Mouse (Mus musculus) stomach, postnatal 0 days (tissue): ENCODE measurements around the gene Celf5. TPM values are rescaled to one million over a fixed set of nuclear protein-coding genes. Genes with fewer than 3 reads are reported as not detected.

Source experiments
- ATAC-seq: fragments of 200-750 bp; cut with Nextera tagmentation; 2 replicates; pipeline ENCODE4 v1.8.0; 2017; ENCODE audit not compliant: low FRiP score, low TSS enrichment
- DNase-seq: peaks from one replicate; pipeline ENCODE4 v3.0.0-alpha.2; 2016; ENCODE audit warnings: low spot score
- H3K27ac ChIP-seq: fragments of 300-500 bp; sonication (generic); replicated peaks from 2 replicates; pipeline ENCODE4 v1.5.1; 2014; ENCODE audit warnings: mild to moderate bottlenecking, control low read depth
- H3K27me3 ChIP-seq: fragments of 300-500 bp; sonication (generic); 2 replicates; pipeline ENCODE4 v1.6.1; 2014; ENCODE audit warnings: low read length; ENCODE audit not compliant: control insufficient read depth, insufficient read depth
- H3K36me3 ChIP-seq: fragments of 300-500 bp; sonication (generic); 2 replicates; pipeline ENCODE4 v1.6.1; 2014; ENCODE audit warnings: low read length, mixed read lengths; ENCODE audit not compliant: control insufficient read depth, insufficient read depth
- H3K4me1 ChIP-seq: fragments of 300-500 bp; sonication (generic); replicated peaks from 2 replicates; pipeline ENCODE4 v1.6.1; 2014; ENCODE audit warnings: antibody characterized with exemption; ENCODE audit not compliant: control insufficient read depth, insufficient read depth
- H3K4me2 ChIP-seq: fragments of 300-500 bp; sonication (generic); replicated peaks from 2 replicates; pipeline ENCODE4 v1.6.1; 2014; ENCODE audit warnings: low read depth, mild to moderate bottlenecking, control low read depth, moderate library complexity
- H3K4me3 ChIP-seq: fragments of 300-500 bp; sonication (generic); 2 replicates; pipeline ENCODE4 v1.5.1; 2014; ENCODE audit warnings: low read depth, low read length, control low read depth
- H3K9ac ChIP-seq: fragments of 300-500 bp; sonication (generic); 2 replicates; pipeline ENCODE4 v1.6.1; 2014; ENCODE audit warnings: mild to moderate bottlenecking, low read length, control low read depth, mixed read lengths
- H3K9me3 ChIP-seq: fragments of 300-500 bp; sonication (generic); 2 replicates; pipeline ENCODE4 v1.6.1; 2016; ENCODE audit warnings: low read length; ENCODE audit not compliant: control insufficient read depth
- CTCF ChIP-seq: IDR thresholded peaks from 2 replicates; pipeline ENCODE4 v1.5.1; 2016; ENCODE audit warnings: antibody characterized with exemption, low read depth, mild to moderate bottlenecking, moderate library complexity
- EP300 ChIP-seq: optimal IDR thresholded peaks from 2 replicates; pipeline ENCODE3; 2016; ENCODE audit warnings: antibody characterized with exemption
- WGBS: fragments of 180-500 bp; shearing (Covaris S2); extraction: QIAGEN DNeasy Blood & Tissue Kit; methylation state at CpG from one replicate; pipeline ENCODE4 v1.1.7; 2014; 5-methylcytosine and 5-hydroxymethylcytosine counted together
- polyA plus RNA-seq: library from polyadenylated mRNA; unstranded; fragments of >200 nt; fragmentation: Nextera tagmentation; extraction: Ambion mirVana; gene quantifications from 2 replicates; pipeline ENCODE4 v1.2.1, GENCODE M21; 2015

Gene Celf5
- polyA plus RNA-seq, 1 experiment from 2014 or later = 0.62 TPM

- WGBS = 8% methylated on average over 5 of the region's 5 CpGs
- Histone ChIP-seq H3K36me3 (no peaks in the 10 kb centered on the region), H3K4me2 (no peak overlapping the region), H3K4me3 (no peak overlapping the region), H3K27me3 (peaks cover 7% of the 10 kb centered on the region), H3K9ac (no peak overlapping the region), H3K9me3 (no peaks in the 10 kb centered on the region), H3K4me1 (0 out of 2 replicates have a peak, but pooled peaks cover 3% of the 10 kb centered on the region), H3K27ac (no peak overlapping the region; the same call in 1 of the 2 replicates)
- TF ChIP-seq EP300 = no peak
- TF ChIP-seq CTCF = 0 out of 2 replicates have a peak, but pooled peaks have one; percentile 27
- DNase-seq (peak; percentile 82), ATAC-seq (peak; percentile 79)
Observed at GRCm38 (mm10) chr10:81465265-81465645, 17.3 kb downstream of the Celf5 start.

GRCm38 (mm10) chr10:81464405-81465264 is 17.9 kb downstream of the Celf5 start:
- DNase-seq (peak; percentile 93), ATAC-seq (peak; percentile 92)
- Histone ChIP-seq H3K27me3 (peaks cover 7% of the 10 kb centered on the region), H3K9me3 (no peaks in the 10 kb centered on the region), H3K27ac (no peak overlapping the region; the same call in 1 of the 2 replicates), H3K9ac (no peak overlapping the region), H3K4me2 (peak overlapping the region; percentile 43), H3K4me3 (peak overlapping the region; percentile 24; the same call in 1 of the 2 replicates), H3K4me1 (0 out of 2 replicates have a peak, but pooled peaks cover 3% of the 10 kb centered on the region), H3K36me3 (no peaks in the 10 kb centered on the region)
- 4% methylated on average over 32 of the region's 33 CpGs for WGBS
- TF ChIP-seq CTCF (no peak), EP300 (no peak)

GRCm38 (mm10) chr10:81463531-81463930 is 19.0 kb downstream of the Celf5 start:
- H3K36me3 ChIP-seq = no peaks in the 10 kb centered on the region
- WGBS = 75% methylated on average over 4 of the region's 4 CpGs
- DNase-seq = peak; percentile 14
- H3K9ac ChIP-seq = no peak overlapping the region
- H3K4me1 ChIP-seq = 0 out of 2 replicates have a peak, but pooled peaks cover 3% of the 10 kb centered on the region
- H3K4me3 ChIP-seq = no peak overlapping the region
- no peak for ATAC-seq
- TF ChIP-seq CTCF = no peak
- TF ChIP-seq EP300 = no peak
- H3K9me3 ChIP-seq = no peaks in the 10 kb centered on the region
- peaks cover 7% of the 10 kb centered on the region for H3K27me3 ChIP-seq
- no peak overlapping the region for H3K27ac ChIP-seq
- H3K4me2 ChIP-seq = no peak overlapping the region

GRCm38 (mm10) chr10:81462917-81463316 is 19.6 kb downstream of the Celf5 start:
- H3K9ac ChIP-seq = no peak overlapping the region
- no peaks in the 10 kb centered on the region for H3K36me3 ChIP-seq
- no peaks in the 10 kb centered on the region for H3K9me3 ChIP-seq
- H3K27me3 ChIP-seq = peaks cover 7% of the 10 kb centered on the region
- 0 out of 2 replicates have a peak, but pooled peaks cover 3% of the 10 kb centered on the region for H3K4me1 ChIP-seq
- H3K4me2 ChIP-seq = no peak overlapping the region
- 73% methylated on average over 7 of the region's 7 CpGs for WGBS
- ATAC-seq (no peak), DNase-seq (no peak)
- no peak overlapping the region for H3K4me3 ChIP-seq
- no peak overlapping the region for H3K27ac ChIP-seq
- TF ChIP-seq EP300 = no peak
- no peak for TF ChIP-seq CTCF

GRCm38 (mm10) chr10:81462415-81462804 is 20.1 kb downstream of the Celf5 start:
- H3K4me1 ChIP-seq = 0 out of 2 replicates have a peak, but pooled peaks cover 3% of the 10 kb centered on the region
- TF ChIP-seq EP300 = no peak
- no peaks in the 10 kb centered on the region for H3K36me3 ChIP-seq
- peaks cover 7% of the 10 kb centered on the region for H3K27me3 ChIP-seq
- H3K27ac ChIP-seq = no peak overlapping the region
- DNase-seq = peak; percentile 16
- 34% methylated on average over 7 of the region's 7 CpGs for WGBS
- no peak overlapping the region for H3K4me3 ChIP-seq
- no peak for ATAC-seq
- H3K9ac ChIP-seq = no peak overlapping the region
- H3K4me2 ChIP-seq = 0 out of 2 replicates have a peak overlapping the region, but pooled peaks have one; percentile 14
- no peaks in the 10 kb centered on the region for H3K9me3 ChIP-seq
